Mouse (Mus musculus): Measurements from ENCODE around the gene Acer1. TPM values are rescaled to one million over a fixed set of nuclear protein-coding genes. Genes with fewer than 3 reads are reported as not detected.

The Acer1 gene
- not detected for polyA plus RNA-seq (2017; shearing (Covaris generic))

DNA sequence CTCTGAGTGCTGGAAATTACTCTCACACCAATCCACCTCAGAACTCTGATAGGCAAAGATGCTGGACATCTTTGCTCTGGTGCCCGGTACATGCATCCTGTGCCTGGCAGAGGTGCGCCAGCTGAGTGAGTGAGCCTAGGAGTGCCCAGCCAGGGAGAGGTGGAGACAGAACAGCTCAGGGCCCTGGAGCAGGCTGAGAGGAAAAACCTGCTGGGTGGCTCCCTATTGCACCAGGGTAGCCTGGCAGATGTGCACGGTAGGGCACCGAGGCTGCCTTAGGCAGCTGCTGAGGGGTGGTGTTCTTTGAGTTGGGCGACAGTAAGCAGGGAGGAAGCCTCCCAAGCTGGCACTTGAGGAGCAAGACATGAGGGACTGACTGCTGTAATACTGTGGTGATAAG lies at the start of gene Acer1:
Gene Acer1, minus strand, starts transcription at position 114 of the 400 bp plus-strand sequence.

DNA sequence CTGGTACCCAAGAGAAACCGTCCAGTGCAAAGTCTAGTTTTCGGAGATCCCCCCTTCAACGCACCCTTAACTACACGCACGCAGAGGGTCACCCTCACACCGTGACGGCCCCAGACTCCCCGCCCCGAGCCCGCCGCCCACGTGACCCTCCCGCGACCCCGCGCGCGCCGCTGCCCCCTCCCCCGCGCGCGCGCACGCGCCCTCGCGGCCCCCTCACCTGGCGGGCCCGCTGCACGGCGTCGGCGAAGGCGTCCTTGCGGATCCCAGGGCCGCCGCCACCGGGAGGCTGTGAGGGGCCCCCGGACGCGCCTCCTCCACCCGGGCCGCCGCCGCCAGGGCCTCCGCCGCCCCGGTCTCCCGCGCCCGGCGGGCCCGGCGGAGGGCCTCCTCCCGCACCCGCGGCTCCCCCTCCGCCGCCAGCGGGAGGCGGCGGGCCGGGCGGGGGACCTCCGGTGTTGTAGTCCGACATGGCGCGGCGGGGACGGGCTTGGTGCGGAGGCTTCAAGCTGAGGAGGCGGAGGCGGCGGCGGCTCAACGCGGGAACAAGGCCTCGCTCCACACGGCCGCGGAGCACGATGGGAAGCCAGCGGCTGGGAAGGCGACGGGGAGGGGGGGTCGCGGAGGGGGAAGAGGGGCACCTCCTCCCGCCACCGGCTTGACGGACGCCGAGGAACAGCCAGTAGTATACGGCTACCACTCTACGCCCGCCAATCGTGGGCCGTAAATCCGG lies 49.2 kb upstream of the Acer1 start, which contains the start of gene Khsrp:
Gene Khsrp, minus strand, starts transcription at position 592 of the 730 bp plus-strand sequence.

DNA sequence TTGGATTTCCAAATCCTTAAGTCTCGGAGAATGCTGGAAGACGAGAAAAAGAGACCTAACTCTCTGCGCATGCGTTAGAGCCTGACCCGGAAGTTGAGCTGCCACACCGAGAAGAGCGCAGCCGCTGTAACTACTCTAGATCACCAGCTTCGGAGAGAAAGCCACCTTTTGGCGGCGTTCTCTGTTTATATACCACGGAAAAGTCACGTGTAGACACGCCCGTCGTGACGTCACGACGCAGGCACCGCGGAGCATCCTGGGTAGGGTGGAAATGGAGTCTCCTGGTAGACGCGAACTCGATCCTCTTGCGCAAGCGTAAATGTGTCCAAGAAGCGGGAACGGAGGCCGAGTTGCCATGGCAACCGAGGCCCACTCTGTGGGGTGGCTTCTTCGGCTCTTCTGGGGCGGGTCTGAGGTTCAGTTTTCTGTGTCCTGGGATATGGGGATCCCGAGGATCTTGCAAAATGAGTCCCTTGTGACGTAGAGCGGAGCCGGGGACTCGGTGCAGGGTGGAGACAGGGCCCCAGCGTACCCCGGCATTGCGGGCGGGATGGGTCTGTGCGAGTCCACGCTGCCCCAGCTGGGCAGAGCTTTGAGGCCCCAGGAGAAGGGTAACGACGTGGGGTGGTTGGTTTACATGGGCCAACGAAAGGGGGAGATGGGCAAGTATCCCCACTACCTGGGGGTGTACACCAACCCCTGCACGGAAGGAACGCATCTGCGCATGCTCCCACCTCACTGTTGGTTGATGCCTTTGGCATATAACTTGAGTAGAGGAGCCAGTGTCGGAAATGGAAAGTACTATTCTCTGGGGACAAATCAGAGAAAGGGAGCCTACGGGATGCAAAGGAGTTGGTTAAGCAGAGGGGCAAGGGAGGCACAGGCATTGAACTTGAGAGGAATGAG lies 29.6 kb upstream of the Acer1 start, which contains the start of the genes Gtf2f1 and Gm17949:
Gene Gtf2f1, minus strand, starts transcription at position 53 of the 906 bp plus-strand sequence.
Gene Gm17949, plus strand, starts transcription at position 234 of the 906 bp plus-strand sequence.

DNA sequence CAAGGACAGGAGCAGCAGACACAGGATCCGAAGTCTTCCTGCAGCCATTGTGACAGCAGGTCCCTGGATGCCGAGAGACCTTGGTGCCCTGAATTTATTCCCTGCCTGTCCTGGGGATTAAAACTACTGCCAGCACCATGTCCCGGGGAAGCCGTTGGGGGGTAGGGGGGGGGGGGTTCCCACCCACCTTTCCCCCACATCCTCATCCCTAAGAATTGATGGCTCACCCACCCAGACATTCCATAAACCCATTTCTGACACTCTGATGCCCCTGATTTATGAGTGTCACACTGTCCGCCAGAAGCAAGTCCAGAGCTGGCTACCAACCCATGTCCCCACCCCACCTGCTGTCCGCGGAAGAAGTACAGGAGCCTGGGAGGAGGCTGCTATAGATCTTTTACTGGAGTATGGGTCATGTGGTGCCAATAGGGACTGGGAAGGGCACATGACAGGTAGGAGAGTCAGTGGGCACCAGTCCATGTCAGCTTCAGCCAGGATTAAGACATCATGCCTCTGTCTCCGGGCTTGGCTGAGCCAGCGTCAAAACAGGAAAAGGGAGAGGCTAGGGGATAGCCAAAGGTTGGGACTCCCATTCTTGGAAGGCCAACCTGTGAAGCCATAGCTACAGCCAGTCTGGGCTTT lies 18.2 kb upstream of the Acer1 start, which contains the start of gene Pspn:
Gene Pspn, minus strand, starts transcription at position 51 of the 642 bp plus-strand sequence.

DNA sequence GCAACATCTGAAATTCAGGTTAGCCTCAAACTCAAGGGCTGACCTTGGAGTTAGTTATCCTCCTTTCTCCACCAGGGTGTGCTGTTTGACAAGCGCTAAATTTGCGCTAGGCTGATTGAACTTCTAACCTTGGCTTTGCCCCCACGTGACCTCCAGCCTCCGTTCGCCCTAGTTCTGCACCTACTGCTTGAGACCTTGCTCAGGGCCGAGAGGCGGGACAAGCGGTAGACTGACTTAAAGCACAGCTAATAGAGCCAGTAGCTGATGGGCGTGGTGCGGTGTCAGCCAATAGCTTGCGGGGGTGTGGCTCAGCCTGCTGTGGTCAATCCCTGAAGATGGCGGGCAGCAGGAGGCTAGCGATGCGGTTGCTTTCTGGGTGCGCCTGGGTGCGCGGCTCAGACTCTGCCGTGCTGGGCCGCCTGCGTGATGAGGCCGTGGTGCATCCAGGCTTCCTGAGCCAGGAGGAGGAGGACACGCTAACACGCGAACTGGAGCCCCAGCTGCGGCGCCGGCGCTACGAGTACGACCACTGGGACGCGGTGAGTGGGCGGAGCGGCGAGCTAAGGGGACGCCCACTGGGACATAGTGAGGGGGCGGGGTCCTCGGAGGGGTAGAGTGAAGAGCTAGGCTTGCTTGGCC lies 15.2 kb upstream of the Acer1 start, which contains the start of gene Alkbh7:
Gene Alkbh7, plus strand, starts transcription at position 311 of the 639 bp plus-strand sequence.

DNA sequence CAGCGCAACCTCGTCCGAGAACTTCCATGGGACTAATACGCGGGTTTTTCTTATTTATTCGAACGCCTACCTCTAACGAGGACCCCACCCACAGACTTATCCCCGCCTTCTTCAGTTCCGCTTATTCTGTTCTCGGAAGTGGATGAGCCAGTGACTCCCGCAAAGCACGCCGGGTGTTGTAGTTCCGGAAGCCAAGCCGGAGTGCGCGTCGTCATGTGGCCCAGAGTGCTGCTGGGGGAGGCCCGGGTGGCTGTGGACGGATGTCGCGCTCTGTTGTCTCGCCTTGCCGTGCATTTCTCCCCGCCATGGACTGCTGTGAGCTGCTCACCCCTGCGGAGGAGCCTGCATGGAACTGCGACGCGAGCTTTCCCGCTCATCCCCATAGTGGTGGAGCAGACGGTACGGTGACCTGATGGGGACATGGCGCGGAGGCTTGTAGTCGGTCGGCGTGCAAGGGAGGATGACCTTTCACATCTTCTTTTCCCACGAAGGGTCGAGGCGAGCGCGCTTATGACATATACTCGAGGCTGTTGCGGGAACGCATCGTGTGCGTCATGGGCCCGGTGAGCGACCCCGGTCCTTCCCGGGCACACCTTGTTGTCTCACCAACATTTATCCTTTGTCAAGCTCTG lies 8.3 kb upstream of the Acer1 start, which contains the start of gene Clpp:
Gene Clpp, plus strand, starts transcription at position 191 of the 632 bp plus-strand sequence.

DNA sequence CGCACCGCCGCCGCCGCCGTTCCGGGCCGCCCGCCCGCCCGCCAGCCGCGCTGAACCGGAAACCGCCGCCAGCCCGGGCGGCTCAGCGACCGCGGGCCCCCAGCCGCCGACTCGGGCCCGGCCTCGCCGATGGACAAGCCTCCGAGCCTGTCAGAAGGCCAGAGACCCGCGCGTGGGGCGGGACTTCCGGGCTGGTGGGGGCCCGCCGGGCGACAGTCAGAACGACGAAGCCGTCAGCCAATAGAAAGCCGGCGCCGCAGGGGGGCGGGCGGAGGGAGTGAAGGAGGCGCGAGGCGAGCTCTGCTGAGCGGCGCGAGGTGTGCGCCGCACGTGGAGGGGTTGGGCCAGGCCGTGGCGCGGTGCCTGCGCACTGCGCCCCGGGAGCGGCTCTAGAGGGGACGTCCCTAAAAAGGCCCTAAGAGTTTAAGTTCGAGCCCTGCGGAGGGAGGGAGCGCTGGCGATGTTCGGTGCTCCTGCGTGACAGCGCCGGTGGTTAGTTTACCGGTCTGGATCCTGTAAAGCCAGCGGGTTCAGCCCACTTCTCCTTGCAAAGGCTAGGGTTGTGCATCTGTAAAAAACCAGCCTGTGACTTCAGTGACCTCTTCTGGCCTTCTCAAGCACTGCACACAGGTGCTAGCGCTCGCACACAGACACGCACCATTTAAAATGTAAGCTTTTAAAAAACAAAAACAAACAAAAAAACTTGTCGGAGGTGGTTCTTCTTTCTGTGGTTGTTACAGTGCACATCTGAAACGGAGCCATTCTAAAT lies 46.4 kb downstream of the Acer1 start, which contains the start of gene Mllt1:
Gene Mllt1, minus strand, starts transcription at position 53 of the 769 bp plus-strand sequence.

Other genes with a start within 250 kb of the Acer1 start
- gene Nrtn, start 224.6 kb downstream of the Acer1 start, polyA plus RNA-seq (2017; shearing (Covaris generic)), result not detected
- 43.1 TPM for gene Dus3l, start 217.4 kb downstream of the Acer1 start, polyA plus RNA-seq (2017; shearing (Covaris generic))
- gene Prr22, start 211.9 kb downstream of the Acer1 start, polyA plus RNA-seq (2017; shearing (Covaris generic)), result 0.95 TPM
- 2.5 TPM for gene Rfx2, start 151.1 kb downstream of the Acer1 start, polyA plus RNA-seq (2017; shearing (Covaris generic))
- gene Acsbg2, start 107.7 kb downstream of the Acer1 start, polyA plus RNA-seq (2017; shearing (Covaris generic)), result not detected
- gene 1700061G19Rik, start 106.6 kb downstream of the Acer1 start, polyA plus RNA-seq (2017; shearing (Covaris generic)), result 0.14 TPM
- 24.8 TPM for gene Mllt1, start 46.7 kb downstream of the Acer1 start, polyA plus RNA-seq (2017; shearing (Covaris generic))
- gene Clpp, start 8.2 kb upstream of the Acer1 start, polyA plus RNA-seq (2017; shearing (Covaris generic)), result 39.7 TPM
- gene Alkbh7, start 15.2 kb upstream of the Acer1 start, polyA plus RNA-seq (2017; shearing (Covaris generic)), result 12.0 TPM
- not detected for gene Pspn, start 17.9 kb upstream of the Acer1 start, polyA plus RNA-seq (2017; shearing (Covaris generic))
- gene Gtf2f1, start 29.2 kb upstream of the Acer1 start, polyA plus RNA-seq (2017; shearing (Covaris generic)), result 62.3 TPM
- 0.42 TPM for gene Gm17949, start 29.3 kb upstream of the Acer1 start, polyA plus RNA-seq (2017; shearing (Covaris generic))
- gene Khsrp, start 49.4 kb upstream of the Acer1 start, polyA plus RNA-seq (2017; shearing (Covaris generic)), result 48.7 TPM
- not detected for gene Slc25a41, start 59.5 kb upstream of the Acer1 start, polyA plus RNA-seq (2017; shearing (Covaris generic))
- 4.4 TPM for gene Crb3, start 77.0 kb upstream of the Acer1 start, polyA plus RNA-seq (2017; shearing (Covaris generic))
- gene Slc25a23, start 77.7 kb upstream of the Acer1 start, polyA plus RNA-seq (2017; shearing (Covaris generic)), result 6.7 TPM
- 159 TPM for gene Dennd1c, start 96.4 kb upstream of the Acer1 start, polyA plus RNA-seq (2017; shearing (Covaris generic))
- gene Tubb4a, start 105.7 kb upstream of the Acer1 start, polyA plus RNA-seq (2017; shearing (Covaris generic)), result 1.5 TPM
- 17.9 TPM for gene Tnfsf9, start 123.2 kb upstream of the Acer1 start, polyA plus RNA-seq (2017; shearing (Covaris generic))
- gene Cd70, start 167.7 kb upstream of the Acer1 start, polyA plus RNA-seq (2017; shearing (Covaris generic)), result not detected
- 10.9 TPM for gene Tnfsf14, start 212.1 kb upstream of the Acer1 start, polyA plus RNA-seq (2017; shearing (Covaris generic))
- gene C3, start 246.0 kb upstream of the Acer1 start, polyA plus RNA-seq (2017; shearing (Covaris generic)), result 0.07 TPM